Mouse (Mus musculus) kidney, postnatal 14 days (tissue): ENCODE measurements around the gene Mest.

Experiments used
- DNase-seq: peaks from one replicate; pipeline ENCODE4 v3.0.0; 2022; ENCODE audit warnings: mixed read lengths

Gene Mest

DNA sequence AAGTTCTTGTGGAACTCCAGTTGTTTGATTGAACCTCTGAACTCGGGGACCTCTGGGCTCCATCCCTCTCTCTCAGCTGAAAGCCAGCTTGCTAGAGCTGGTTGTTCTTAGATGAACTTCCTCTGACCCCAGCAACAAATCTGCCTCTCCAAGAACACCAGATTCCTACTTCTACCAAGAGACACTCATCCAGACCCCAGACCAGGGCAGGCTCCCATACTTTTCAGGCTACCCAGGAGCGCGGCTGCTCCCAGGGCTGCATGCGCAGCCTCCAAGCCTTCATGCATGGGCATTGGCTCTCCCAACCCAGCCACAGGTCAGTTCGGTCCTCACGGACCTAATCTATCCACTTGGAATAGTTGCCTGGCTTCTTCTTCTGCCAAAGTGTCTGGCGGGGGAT is at the start of gene Mest:
TSS of gene Mest (plus strand) at position 217 of the 400 bp plus-strand sequence.
- peak; percentile 28 for DNase-seq

DNA sequence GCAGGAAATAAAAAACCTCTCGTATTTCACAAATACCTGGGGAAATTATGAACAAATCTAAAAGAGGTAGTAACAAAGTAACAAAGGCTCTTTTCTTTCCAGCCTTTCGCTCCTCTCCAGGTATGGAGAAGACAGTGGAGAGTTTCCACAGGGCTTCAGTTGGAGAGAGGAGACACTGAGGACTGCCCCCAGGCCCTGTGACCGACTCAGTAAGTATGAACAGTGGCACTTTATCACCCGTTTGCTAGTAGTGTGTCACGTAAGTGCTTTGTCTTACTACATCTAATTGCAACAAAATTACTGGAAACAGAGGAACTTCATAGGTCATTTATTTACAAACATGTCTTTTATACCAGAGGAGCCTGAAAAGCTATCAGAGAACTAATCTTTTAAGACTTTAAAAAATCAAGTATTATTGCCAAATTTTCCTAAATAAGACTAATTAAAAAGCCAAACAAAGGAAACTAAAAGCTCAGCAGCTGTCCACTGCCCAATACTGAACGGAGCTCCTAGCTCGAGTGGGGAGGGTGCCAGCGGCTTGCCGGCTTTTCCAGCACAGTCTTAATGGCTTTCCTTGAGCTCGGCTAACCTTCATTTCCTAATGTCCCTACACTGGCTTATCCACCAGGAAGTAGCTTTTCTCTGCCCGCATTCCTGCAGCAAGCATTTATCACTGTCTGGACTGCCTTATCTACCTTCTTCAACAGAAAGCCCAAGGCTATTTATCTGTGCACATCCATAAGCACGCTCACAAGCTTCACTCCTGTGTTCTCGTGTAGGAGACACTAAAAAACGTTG is 49.4 kb upstream of the Mest start:
- DNase-seq: peak; percentile 53

DNA sequence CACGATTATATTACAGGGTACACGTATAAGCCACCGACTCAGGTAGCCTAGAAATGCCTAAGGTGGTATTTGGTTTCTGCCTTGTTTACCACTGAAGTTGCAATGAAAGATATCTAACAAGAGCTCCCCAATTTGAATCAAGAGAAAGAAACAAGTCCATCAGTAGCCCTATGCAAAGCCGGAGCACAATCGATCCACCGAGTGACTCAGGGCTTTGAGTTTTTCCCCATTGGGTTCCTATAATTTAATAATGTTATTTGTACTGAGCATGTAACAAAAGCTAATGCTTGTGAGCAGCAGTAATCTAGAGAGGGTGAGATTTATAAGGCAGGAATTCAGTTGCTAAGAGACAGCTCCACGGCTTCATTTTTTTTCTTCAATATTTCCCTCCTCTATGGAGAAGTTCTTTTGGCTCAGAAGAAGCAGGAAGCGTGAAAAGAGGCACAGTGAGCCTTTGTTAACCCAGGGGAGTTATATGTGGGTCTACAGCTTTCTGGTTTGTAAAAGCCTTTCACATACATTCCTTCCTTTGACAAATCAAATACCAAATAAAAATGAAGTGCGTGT is 48.5 kb upstream of the Mest start:
- DNase-seq: no peak

DNA sequence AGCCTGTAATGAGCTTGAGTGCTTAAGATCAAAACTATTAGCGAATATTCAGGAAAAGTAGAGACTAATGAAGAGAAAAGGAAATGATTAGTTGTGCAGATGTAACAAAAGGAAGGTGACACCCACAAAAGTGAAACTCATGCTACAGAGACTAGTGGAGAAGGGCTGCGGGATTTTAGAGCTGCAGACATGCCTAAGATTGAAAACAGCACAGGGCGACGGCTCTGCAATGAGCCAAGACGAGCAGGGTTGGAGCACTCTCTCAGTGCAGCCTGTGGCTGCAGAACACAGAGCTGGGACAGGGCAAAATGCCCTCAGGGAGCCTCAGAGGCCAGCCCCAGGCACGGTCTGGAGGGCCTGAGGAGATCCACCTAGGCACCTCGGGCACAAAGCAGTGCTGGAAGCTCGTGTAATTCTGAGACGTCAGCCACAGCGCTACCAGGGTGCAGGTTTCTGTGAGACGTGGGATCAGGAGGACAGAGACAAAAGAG is 48.0 kb upstream of the Mest start:
- no peak for DNase-seq

DNA sequence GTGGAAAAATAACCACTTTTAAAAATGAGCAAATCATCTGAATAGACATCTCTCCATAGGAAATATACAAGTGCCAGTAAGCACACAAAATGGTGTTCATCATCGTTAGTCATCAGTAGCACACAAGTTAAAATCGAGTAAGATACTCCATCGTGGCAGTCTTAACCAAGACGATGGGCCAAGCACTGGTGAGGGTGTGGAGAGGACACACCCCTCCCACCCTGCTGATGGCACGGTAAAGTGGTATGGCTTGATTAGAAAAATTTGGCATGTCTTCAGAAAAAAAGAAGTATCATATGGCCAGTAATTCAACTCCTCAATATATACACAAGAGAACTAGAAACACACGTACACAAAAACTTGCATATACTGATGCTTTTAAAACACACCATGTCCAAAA is 46.8 kb upstream of the Mest start:
- DNase-seq: no peak

DNA sequence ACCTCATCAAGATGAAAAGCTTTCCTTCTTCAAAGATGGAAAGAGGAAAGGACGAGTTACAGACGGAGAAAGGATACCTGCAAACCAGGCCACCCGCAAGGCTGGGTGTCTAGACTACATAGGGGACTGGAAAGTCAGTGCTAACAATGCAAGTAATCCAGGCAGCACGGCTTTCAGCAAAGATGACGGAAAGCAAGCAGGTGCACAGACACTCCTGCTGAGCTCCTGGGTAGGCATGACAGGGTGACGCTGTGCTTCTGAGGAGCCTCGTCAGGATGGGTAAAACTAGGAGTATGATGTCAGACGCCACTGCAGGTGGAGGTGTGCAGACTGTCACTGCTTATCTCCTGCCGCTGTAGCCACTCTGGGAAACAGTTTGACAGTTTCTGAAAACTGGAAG is 45.8 kb upstream of the Mest start:
- no peak for DNase-seq

DNA sequence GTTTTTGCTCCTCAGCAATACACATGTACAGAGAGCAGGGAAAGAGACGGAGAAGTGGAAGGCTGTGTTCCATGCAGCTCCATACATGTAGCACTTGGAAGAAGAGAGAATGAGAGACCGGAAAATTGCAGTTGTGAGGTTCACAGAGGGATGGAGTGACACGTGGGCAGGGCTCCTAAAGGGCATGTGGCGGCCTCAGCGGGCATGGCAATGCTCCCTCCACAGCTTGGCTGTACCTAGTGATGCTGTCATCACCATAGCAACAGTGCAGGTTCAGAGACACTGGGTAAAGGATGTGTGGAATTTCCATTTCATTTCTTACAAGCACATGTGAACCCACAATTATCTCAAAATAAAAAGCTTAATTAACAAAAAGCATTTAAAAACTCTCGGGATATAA is 44.9 kb upstream of the Mest start:
- DNase-seq: no peak

DNA sequence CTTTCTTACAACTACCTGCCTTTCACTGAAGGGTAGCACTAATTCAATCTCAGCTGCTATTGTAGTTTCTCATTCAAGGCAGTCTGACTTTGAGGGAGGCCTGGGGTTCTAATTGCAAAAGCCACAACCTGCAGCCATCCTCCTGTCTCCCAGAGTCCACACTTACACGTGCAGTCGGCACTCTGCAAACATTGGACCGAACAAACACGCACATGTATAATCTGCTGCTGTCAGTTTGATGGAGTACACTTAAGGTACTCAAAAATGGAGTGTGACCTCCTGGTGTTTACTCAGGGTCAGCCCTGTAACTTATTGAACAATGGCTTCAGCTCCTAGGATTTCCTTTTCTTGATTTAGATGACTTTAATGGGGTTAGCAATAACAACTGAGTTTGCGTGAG is 43.8 kb upstream of the Mest start:
- DNase-seq: no peak

DNA sequence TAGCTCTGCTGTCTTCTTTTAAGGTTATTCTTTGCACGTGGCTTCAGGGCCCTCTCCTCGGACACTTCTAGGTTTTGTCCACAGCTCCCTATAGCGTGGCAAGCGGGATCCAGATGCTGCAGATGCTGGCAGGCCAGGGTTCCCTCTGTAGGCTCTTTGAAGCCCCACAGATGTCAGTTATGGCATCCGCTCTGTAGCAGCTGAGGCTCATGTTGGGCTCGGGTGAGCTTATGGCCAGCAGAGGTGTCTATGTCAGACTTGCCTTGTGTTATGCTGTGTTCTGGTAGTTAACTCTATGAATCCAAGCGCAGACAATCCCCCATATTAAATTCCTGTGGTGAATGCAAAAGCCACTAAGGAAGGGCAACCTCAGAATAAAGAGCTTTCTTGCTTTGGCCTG is 42.9 kb upstream of the Mest start:
- no peak for DNase-seq

DNA sequence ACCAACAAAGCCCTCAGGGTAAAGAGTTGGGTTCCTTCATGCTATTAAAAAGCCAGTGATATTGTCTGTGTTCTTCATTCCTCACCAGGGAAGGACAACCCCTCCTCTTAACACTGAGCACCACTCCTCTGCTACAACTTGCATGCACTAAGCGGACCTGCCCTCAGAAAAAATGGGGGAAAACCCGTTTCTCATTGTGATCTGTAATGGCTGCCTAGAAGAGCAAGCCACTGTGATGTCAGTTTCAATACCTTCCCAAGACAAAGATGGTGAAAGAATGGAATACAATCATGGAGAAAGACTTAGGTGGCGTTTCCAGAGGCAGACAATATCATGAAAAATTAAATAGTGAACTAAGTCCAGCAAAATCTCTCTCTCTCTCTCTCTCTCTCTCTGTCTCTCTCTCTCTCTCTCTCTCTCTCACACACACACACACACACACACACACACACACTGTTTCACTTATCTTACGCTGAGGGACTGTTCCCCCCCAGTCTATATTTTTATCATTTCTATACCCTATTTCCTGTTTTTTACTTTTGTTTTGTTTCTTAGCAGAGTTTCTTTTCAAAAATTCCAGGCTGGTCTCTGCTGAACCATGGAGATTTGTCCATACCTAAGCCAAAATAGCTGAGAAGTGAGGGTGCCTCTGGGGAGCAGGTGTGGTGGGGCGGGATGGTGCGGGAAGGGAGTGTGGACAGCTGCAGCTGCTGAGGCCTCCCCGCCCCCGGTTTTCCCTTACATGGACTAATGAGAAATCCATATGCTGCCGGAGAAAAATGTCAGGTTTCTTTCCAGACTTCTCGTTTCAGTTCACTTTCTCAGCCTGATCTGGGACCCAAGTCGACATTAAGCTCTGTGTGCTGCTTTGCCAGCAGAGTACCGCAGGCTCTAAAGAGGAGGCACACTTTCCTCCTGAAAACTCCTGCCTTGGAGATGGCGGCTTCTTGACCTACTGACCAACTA is 41.1 kb upstream of the Mest start:
- no peak for DNase-seq

DNA sequence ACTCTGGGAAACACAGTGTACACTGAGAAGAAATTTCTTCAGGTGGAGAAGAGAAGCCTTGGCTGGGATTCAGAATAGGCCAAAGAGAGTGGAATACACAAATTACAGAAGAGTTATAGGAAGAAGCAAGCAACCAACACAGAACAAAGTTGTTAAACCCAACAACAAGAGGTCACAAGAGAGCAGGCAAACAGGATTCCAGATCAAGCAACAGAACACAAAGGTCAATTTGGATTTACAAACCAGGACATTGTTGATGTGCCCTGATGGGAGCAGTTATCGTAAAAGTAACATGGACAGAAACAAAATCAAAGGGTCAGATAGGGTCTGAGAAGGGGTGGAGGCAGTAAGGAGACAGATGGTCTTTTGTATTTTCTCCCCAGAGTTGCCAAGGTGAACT is 38.8 kb upstream of the Mest start:
- no peak for DNase-seq

DNA sequence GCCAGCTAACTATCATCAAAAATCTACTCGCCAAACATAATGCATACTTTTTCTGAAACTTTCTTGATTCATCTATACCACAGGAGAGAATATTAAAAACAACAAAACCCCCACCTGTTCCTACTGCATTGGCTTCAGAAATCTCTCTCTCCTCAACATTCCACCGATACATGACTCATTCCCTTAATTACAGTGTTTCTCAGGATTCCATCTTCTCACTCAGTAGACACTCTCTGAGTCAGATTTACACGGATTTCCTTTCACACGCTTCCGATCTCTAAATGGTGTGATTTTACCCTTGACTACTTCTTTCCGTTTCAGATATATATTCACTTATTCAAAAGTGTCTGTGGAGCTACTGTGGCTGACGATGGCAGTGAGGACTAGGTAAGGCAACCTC is 36.1 kb upstream of the Mest start:
- no peak for DNase-seq

DNA sequence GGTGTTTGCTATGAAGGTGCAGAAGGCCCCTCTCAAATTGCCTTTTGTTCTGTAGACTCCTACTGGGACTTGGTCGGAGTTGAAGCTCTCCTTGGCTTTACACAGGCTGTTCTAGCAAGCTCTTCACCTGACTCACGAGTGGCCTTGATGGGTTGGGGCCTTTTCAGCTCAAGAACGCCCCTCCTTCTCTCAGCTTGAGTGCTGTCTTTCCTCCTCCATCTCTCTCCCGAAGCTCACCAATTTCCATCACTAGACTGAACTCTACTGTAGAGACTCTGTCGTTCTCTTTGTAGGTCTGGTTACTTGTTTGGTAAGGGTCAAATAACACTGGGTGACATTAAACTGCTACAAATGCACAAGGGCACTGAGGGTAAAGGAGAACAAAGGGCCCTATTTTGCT is 30.5 kb upstream of the Mest start:
- DNase-seq: no peak

DNA sequence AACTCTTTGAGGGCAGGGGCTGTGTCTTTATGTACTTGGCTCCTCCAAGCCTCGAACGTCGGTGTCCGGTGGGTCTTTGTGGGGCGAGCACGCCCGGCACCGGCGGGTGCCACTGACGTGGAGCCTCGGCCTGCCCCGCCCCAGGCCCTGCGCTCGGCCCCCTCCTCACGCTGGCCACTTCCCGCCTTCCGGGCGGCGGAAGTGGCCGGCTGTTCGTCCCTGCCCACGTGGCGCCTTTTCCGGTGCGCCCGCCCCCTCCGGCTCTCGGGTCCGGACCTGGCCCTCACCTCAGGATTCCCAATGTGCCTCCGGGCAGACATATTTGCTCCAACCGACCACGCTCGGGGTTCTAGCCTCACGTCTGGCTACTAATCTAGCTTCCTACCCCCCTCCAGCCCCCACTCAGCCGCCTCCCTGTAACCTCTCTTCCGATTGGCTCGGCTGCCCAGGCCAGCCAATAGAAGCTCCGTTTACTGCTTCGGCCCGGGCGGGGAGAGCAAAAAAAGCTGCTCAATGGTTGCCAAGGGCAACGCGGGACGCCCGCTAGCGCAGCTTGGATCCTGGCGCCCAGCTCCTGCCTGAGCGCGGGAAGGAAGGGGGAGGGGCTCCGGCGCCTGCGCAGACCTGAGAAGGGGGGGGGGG is 29.9 kb upstream of the Mest start, which contains the start of gene Cep41:
TSS of gene Cep41 (minus strand) at position 400 of the 642 bp plus-strand sequence.
- peak; percentile 96 for DNase-seq

DNA sequence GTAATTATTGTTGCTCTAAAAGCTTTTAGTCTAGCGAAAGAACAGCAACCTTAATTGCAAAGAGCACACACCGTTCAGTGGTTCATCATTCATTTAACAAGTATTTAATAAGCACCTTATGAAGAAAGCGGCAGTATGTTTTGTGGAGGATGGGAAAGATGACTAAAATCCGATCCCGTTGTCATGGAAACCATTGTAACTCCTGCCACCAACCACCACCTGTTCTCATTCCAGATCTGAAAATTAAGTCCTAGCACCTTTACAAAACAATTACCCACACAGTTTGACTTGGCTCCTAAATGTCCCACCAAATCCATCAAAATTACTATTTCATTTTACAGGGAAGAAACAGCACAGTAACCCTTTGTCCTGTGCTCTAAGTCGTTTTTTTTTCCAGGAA is 29.1 kb upstream of the Mest start:
- DNase-seq: no peak

DNA sequence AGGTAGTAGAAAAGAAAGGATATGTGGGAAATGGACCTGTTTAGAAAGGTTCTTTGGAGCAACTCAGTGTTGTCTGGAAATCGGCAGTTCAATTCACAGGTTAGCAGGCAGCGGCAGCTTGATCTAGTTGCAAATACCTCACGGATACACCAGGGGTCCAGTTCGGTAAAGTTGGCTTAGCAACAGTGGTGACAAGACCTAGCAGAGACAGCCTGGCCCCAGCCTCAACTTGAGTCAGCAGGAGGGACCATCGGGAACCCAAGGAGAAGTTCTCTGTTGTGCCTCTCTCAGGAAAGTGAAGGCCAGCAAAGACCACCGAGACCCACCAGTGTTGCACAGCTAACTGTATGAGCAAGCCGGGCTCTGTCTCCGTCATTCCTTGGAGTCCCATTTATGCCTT is 28.2 kb upstream of the Mest start:
- no peak for DNase-seq

DNA sequence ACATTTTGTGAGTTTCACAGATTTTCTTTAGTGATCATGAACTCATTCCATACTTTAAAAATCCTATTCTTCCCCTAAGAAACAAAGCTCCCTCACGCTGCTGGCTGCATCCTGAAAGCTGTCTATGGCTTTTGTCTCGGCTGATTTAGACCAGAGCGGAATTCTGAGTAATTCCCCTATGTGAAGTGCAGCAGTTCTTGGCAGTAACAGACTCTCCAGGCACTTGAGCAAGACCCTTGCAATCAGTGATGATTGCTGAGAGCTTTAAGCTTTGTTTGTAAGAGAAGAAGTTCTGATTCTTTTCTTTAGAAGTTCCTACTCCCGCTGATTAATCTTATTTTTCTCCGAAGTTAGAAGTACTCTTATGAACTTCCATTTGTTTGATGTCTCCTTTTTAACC is 25.9 kb upstream of the Mest start:
- DNase-seq: no peak

DNA sequence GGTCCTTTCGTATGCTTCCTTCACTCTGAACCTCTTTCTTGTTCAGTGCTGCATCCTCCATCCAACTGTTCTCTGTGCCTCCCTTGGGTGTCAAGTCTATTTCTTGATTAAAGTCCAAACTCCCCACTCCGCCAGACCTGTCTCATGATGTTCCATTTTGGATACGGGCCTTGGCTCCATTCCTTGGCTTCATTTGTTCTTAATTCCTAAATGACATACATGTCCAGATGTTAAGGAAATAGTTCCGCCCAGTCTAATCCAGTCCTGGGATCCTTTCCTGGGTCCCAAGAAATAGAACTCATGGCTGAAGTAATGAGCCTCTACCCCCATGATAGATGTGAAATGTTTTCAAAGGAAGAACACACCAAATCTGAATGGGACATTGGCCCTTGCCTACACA is 25.3 kb upstream of the Mest start:
- no peak for DNase-seq

DNA sequence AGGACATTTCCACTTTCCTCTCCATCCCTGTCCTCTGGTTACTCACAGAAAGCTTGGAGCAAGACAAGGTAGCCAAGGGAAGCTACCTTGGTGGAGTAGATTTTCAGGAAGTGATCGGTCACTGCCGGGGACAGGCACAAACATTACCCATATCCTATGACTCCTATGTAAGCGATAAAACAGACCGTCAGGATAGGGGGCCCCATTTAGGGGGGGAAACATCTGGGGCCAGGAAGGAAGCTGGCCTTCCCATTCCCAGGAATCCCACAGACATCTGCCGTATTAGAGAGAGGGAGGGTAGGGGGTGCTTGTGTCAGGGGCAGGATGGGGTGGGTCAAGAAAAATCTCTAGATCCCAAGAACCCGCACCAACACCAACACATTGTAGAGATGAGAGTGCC is 23.2 kb upstream of the Mest start:
- DNase-seq: peak; percentile 38

DNA sequence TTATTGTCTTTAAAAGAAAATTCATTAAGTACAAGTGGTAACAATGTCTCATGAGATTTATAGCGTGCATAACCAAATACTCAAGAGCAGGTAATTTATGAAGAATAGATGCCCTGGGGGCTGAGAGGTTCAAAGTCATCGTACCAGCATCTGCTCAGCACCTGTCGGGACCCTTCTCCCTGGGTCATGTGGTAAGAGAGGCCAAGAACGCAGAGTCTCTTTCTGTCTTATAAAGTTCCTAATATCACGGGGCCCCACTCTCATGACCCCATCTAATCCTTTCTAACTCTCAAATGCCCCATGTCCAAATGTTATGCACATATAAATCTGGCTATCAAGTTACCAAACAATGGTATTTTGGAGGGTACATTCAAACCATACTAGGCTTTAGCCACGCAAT is 20.5 kb upstream of the Mest start:
- no peak for DNase-seq

DNA sequence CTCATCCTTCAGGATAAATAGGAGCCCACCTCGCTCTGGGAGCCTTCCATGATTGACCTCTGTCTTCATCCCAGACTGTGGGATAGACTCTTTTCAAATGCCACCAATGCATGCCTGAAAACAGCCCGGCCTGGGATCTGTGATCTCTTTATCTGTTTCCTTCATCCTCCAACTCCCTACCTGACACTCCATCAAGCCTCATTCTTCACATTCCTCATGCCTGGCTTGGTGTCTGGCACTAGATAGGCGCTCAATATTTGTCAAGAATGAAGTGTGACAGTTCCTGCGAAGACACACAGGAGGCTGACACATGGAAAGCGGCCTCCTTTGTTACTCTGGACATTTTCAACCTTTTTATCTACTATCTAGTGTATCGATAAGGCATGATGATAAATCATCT is 19.9 kb upstream of the Mest start:
- DNase-seq: no peak

DNA sequence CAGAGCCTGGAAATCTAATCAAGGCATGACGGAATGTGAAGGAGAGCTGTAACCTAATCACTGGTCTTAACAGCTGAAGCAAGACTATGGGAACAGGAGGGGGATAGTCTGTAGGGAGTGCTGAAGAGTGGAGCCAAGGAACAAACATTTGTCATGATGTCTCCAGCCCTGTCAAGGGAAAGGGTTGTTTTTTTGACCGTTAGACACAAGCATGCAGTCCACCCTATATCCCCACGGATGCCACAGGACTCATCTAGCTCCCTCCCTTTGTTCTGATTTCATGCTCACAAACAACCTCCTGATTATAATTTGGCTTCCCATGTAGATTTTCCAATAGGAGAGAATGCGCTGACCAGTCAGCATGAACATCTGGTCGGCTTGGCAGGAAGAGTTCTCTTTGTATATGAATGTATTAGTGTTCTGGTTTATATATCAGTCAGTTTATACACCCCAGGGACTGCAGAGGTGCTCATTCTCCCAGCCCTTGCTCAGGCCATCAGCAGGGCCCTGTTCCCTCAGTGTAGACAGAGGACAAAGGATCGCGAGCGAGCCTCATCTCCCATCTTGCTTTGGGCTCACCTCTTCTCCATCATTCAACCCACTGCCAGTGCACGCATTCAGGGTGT is 19.3 kb upstream of the Mest start:
- no peak for DNase-seq

DNA sequence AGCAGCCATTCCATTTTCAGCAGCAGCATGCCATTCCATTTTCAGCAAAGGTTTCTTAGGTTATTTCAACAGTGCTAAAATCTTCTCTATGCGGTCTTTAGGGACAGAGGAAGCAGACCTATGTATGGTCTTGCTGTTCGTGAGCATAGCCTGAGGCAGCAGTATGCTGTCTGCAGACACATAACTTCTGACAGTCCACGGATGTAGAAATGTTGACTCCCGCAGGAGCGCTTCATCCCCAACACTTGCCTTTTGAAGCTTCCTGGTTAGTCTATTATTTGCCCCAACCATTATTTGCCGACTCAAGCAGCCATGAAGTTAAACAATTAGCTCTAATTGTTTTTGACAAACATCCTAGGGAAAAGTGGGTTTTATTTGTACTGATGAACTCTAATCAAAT is 14.2 kb upstream of the Mest start:
- no peak for DNase-seq
